In the genomic region with DNA sequence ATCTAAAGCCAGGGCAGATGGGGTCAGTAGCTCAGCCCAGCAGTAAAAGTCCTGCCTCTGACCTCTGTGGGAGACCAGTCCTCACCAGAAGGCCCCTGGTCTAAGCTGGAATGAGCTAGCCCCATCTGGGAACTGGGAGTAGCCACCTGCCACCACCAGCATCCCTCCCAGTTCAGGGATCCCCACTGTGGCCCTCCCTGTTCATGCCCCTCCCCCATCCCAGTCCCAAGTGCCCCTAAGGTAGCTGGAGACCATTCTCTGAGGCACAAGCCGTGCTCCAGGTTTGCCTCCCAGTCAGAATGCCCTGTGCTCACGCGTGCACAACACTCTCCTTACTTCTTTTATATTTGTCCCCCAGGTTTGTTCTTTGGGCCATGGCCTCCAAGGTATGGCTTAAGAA, we compare ENCODE assay signal across 20 mouse cellular contexts. TPM values are rescaled to one million over a fixed set of nuclear protein-coding genes. Genes with fewer than 3 reads are reported as not detected.
"Had no signal": no experiment of that assay in that cellular context is flagged by ENCODE, and none has a peak within 500 bp of the region (broad histone marks: within the 10 kb centered on the region; RNA-seq: fewer than 3 reads in every experiment).

No protein-coding gene starts in this region.

- DNase-seq: kidney, postnatal 14 days; kidney, postnatal 4 days; left cerebral cortex, postnatal 4 days; lung, adult 2 months; lung, postnatal 14 days; lung, postnatal 4 days; right cerebral cortex, postnatal 25 days; spleen, adult 18-20 months; thymus, postnatal 25 days had no signal

- H3K9ac ChIP-seq: limb, embryonic 13.5 days; midbrain, embryonic 13.5 days; stomach, embryonic 15.5 days had no signal

- H3K4me3 ChIP-seq: limb, embryonic 13.5 days; midbrain, embryonic 13.5 days; stomach, embryonic 15.5 days had no signal

- H3K4me1 ChIP-seq: stomach, embryonic 15.5 days had no signal

- H3K36me3 ChIP-seq: limb, embryonic 13.5 days; stomach, embryonic 15.5 days had no signal

- ATAC-seq: intestine, postnatal 0 days; midbrain, embryonic 13.5 days had no signal

- H3K27ac ChIP-seq: limb, embryonic 13.5 days; midbrain, embryonic 13.5 days; stomach, embryonic 15.5 days had no signal

- H3K27me3 ChIP-seq: midbrain, embryonic 13.5 days had no signal

- H3K9me3 ChIP-seq: limb, embryonic 13.5 days; midbrain, embryonic 13.5 days; stomach, embryonic 15.5 days had no signal

- H3K4me2 ChIP-seq: limb, embryonic 13.5 days; midbrain, embryonic 13.5 days had no signal

RNA-seq across cellular contexts. Expression of a gene that starts 12.9 kb away (rescaled TPM):
- total RNA-seq: layer of hippocampus, adult 18-20 months; layer of hippocampus, postnatal 14 days; left cerebral cortex, adult 8-10 months; liver, adult 2 months; megakaryocyte progenitor cell, adult 5-6 weeks; midbrain, postnatal 0 days had no signal
- polyA plus RNA-seq: liver, adult 2 months; neural tube, embryonic 11.5 days had no signal
